Mouse (Mus musculus) MEL (cell line): ENCODE measurements around the gene Tmem145. TPM values are rescaled to one million over a fixed set of nuclear protein-coding genes. Genes with fewer than 3 reads are reported as not detected.

Experiments
- DNase-seq: peaks from one replicate; pipeline ENCODE4 v3.0.0; 2011; ENCODE audit warnings: low read depth, low spot score
- H3K27ac ChIP-seq: 2 replicates; pipeline ENCODE4 v1.5.1; 2012; ENCODE audit warnings: low read depth, mild to moderate bottlenecking, control low read depth, low read length, moderate library complexity; ENCODE audit not compliant: control insufficient read depth
- H3K27me3 ChIP-seq, 2 experiments: fragments of 150-350 bp in 1 of 2; sonication (generic) in 1 of 2; 2 replicates each; pipeline ENCODE4 v1.6.1; 2012; ENCODE audit warnings: low read length in 2 of 2, mild to moderate bottlenecking in 2 of 2, improper control_type of control experiment in 1 of 2, moderate library complexity in 1 of 2; ENCODE audit not compliant: insufficient read depth in 2 of 2, control insufficient read depth in 1 of 2
- H3K36me3 ChIP-seq, 2 experiments: 2 replicates each; pipeline ENCODE4 v1.6.1; 2012 to 2014; ENCODE audit warnings: low read length in 2 of 2, improper control_type of control experiment in 1 of 2, inconsistent platforms in 1 of 2, mild to moderate bottlenecking in 1 of 2; ENCODE audit not compliant: insufficient read depth in 2 of 2, control insufficient read depth in 1 of 2
- H3K4me1 ChIP-seq, 2 experiments: fragments of 150-350 bp in 1 of 2; sonication (generic) in 1 of 2; 2 replicates each; pipeline ENCODE4 v1.6.1; 2012; ENCODE audit warnings: low read length in 2 of 2, improper control_type of control experiment in 1 of 2, mild to moderate bottlenecking in 1 of 2; ENCODE audit not compliant: insufficient read depth in 2 of 2, control insufficient read depth in 1 of 2
- H3K4me3 ChIP-seq, 2 experiments: fragments of 150-350 bp in 1 of 2; sonication (generic) in 1 of 2; 2 replicates each; pipeline ENCODE4 v1.5.1; 2012; ENCODE audit warnings: low read depth in 2 of 2, low read length in 2 of 2, mild to moderate bottlenecking in 2 of 2, moderate library complexity in 2 of 2, control low read depth in 1 of 2, improper control_type of control experiment in 1 of 2; ENCODE audit not compliant: control insufficient read depth in 1 of 2, insufficient read depth in 1 of 2
- H3K79me2 ChIP-seq: 2 replicates; pipeline ENCODE4 v1.6.1; 2012; ENCODE audit warnings: mild to moderate bottlenecking, low read length, moderate library complexity; ENCODE audit not compliant: control insufficient read depth, poor library complexity, insufficient read depth
- H3K9ac ChIP-seq: 2 replicates; pipeline ENCODE4 v1.6.1; 2012; ENCODE audit warnings: low read depth, mild to moderate bottlenecking, control low read depth, low read length, moderate library complexity; ENCODE audit not compliant: control insufficient read depth, poor library complexity, severe bottlenecking
- H3K9me3 ChIP-seq: fragments of 150-350 bp; sonication (generic); replicated peaks from 2 replicates; pipeline ENCODE4 v1.6.1; 2012; ENCODE audit warnings: mild to moderate bottlenecking, low read length, improper control_type of control experiment, moderate library complexity; ENCODE audit not compliant: insufficient read depth
- CHD1 ChIP-seq: IDR thresholded peaks from 2 replicates; pipeline ENCODE4 v1.6.1; 2012; ENCODE audit warnings: low read depth, mild to moderate bottlenecking, inconsistent platforms, low read length, improper control_type of control experiment
- CHD2 ChIP-seq: IDR thresholded peaks from 2 replicates; pipeline ENCODE4 v1.6.1; 2011; ENCODE audit warnings: low read length, improper control_type of control experiment
- GATA1 ChIP-seq: IDR thresholded peaks from 2 replicates; pipeline ENCODE4 v1.6.1; 2011; ENCODE audit warnings: low read depth, low read length, improper control_type of control experiment
- HCFC1 ChIP-seq: IDR thresholded peaks from 2 replicates; pipeline ENCODE4 v1.6.1; 2012; ENCODE audit warnings: low read depth, mild to moderate bottlenecking, inconsistent platforms, low read length, improper control_type of control experiment, moderate library complexity
- JUND ChIP-seq: IDR thresholded peaks from 2 replicates; pipeline ENCODE4 v1.6.1; 2011; ENCODE audit warnings: low read depth, mild to moderate bottlenecking, improper control_type of control experiment, low read length
- MAX ChIP-seq: IDR thresholded peaks from 2 replicates; pipeline ENCODE4 v1.6.1; 2011; ENCODE audit warnings: low read length, improper control_type of control experiment
- MAZ ChIP-seq: IDR thresholded peaks from 2 replicates; pipeline ENCODE4 v1.6.1; 2012; ENCODE audit warnings: low read depth, mild to moderate bottlenecking, inconsistent platforms, low read length, improper control_type of control experiment
- MXI1 ChIP-seq: IDR thresholded peaks from 2 replicates; pipeline ENCODE4 v1.6.1; 2011; ENCODE audit warnings: mild to moderate bottlenecking, low read depth, low read length, improper control_type of control experiment
- MYB ChIP-seq: IDR thresholded peaks from 2 replicates; pipeline ENCODE4 v1.6.1; 2011; ENCODE audit warnings: mild to moderate bottlenecking, low read depth, low read length, improper control_type of control experiment
- MYC ChIP-seq: IDR thresholded peaks from 2 replicates; pipeline ENCODE4 v1.6.1; 2011; ENCODE audit warnings: low read depth, mild to moderate bottlenecking, low read length, improper control_type of control experiment, moderate library complexity
- POLR2A ChIP-seq, 2 experiments: IDR thresholded peaks; 2 replicates each; pipeline ENCODE4 v1.6.1; 2011 to 2012; ENCODE audit warnings: low read length in 2 of 2, mild to moderate bottlenecking in 2 of 2, control low read depth in 1 of 2, improper control_type of control experiment in 1 of 2, low read depth in 1 of 2, moderate library complexity in 1 of 2; ENCODE audit not compliant: control insufficient read depth in 1 of 2, insufficient read depth in 1 of 2, poor library complexity in 1 of 2
- POLR2AphosphoS2 ChIP-seq: IDR thresholded peaks from 2 replicates; pipeline ENCODE4 v1.6.1; 2011; ENCODE audit warnings: low read length, improper control_type of control experiment
- POLR2AphosphoS5 ChIP-seq: IDR thresholded peaks from 2 replicates; pipeline ENCODE4 v1.6.1; 2012; ENCODE audit warnings: low read depth, borderline replicate concordance, mild to moderate bottlenecking, inconsistent platforms, low read length, moderate library complexity, mixed read lengths
- RAD21 ChIP-seq: IDR thresholded peaks from 2 replicates; pipeline ENCODE4 v1.6.1; 2011; ENCODE audit warnings: mild to moderate bottlenecking, low read depth, low read length, improper control_type of control experiment
- RCOR1 ChIP-seq: IDR thresholded peaks from 2 replicates; pipeline ENCODE4 v1.6.1; 2012; ENCODE audit warnings: low read depth, mild to moderate bottlenecking, inconsistent platforms, low read length, improper control_type of control experiment
- SIN3A ChIP-seq: IDR thresholded peaks from 2 replicates; pipeline ENCODE4 v1.6.1; 2012; ENCODE audit warnings: low read length, improper control_type of control experiment, inconsistent platforms
- SMC3 ChIP-seq: IDR thresholded peaks from 2 replicates; pipeline ENCODE4 v1.6.1; 2011; ENCODE audit warnings: low read depth, low read length, improper control_type of control experiment
- TAL1 ChIP-seq: IDR thresholded peaks from 2 replicates; pipeline ENCODE4 v1.6.1; 2012; ENCODE audit warnings: mild to moderate bottlenecking, inconsistent platforms, low read length, moderate library complexity, mixed read lengths
- TCF12 ChIP-seq: IDR thresholded peaks from 2 replicates; pipeline ENCODE4 v1.6.1; 2014; ENCODE audit warnings: low read depth, mild to moderate bottlenecking, inconsistent platforms, low read length, improper control_type of control experiment, moderate library complexity
- USF1 ChIP-seq: IDR thresholded peaks from 2 replicates; pipeline ENCODE4 v1.6.1; 2014; ENCODE audit warnings: low read depth, mild to moderate bottlenecking, inconsistent platforms, low read length, improper control_type of control experiment, moderate library complexity
- ZC3H11A ChIP-seq: IDR thresholded peaks from 2 replicates; pipeline ENCODE4 v1.6.1; 2012; ENCODE audit warnings: low read depth, mild to moderate bottlenecking, inconsistent platforms, low read length, improper control_type of control experiment
- ZKSCAN1 ChIP-seq: IDR thresholded peaks from 2 replicates; pipeline ENCODE4 v1.6.1; 2012; ENCODE audit warnings: low read depth, mild to moderate bottlenecking, inconsistent platforms, low read length, improper control_type of control experiment, moderate library complexity
- ZMIZ1 ChIP-seq: IDR thresholded peaks from 2 replicates; pipeline ENCODE4 v1.6.1; 2012; ENCODE audit warnings: low read depth, mild to moderate bottlenecking, inconsistent platforms, low read length, improper control_type of control experiment, moderate library complexity
- polyA plus RNA-seq, 2 experiments: library from polyadenylated mRNA; stranded (reverse) in 1 of 2; unstranded in 1 of 2; fragments of >175 nt in 1 of 2; fragments of >200 nt in 1 of 2; gene quantifications; 2 replicates each; pipeline versions ENCODE4 v1.2.1 to v1.2.4; 2012; ENCODE audit warnings: low replicate concordance in 2 of 2, low read depth in 1 of 2; ENCODE audit not compliant: insufficient read length in 2 of 2, insufficient read depth in 1 of 2, missing spikeins in 1 of 2
- total RNA-seq: library from RNA; depleted of rRNA; stranded (reverse); fragments of 300-350 nt; gene quantifications from 2 replicates; pipeline ENCODE4 v1.2.3, GENCODE M21; 2012

The Tmem145 gene
- total and polyA plus RNA-seq, 3 experiments, result not detected

DNA sequence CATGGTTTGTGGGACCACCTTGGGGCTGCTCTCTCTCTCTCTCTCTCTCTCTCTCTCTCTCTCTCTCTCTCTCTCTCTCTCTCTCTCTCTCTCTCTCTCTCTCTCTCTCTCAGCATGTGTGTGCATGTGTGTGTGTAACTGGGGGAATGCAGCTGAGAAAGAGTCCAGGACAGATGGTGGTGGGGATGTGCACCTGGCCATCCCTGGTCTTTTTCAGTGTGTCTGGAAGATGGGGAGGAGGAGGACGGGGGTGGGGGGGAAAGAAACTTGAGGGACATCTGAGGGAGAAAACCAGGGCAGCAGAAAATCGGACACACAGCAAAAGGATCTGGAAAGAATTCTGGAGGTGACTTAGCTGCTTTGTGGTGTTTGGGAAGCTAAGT is 699 bp downstream of the Tmem145 start:
- TF ChIP-seq POLR2AphosphoS5, result no peak
- no peak for TF ChIP-seq MYB
- no peak for TF ChIP-seq MAZ
- no peak for TF ChIP-seq TAL1
- no peak for TF ChIP-seq ZKSCAN1
- no peak for TF ChIP-seq MYC
- TF ChIP-seq USF1, result no peak
- no peak for TF ChIP-seq RCOR1
- no peak for TF ChIP-seq ZC3H11A
- TF ChIP-seq GATA1, result no peak
- TF ChIP-seq POLR2AphosphoS2, result no peak
- TF ChIP-seq HCFC1, result no peak
- no peak for TF ChIP-seq POLR2A (IDR thresholded peaks at IDR 0.05; ENCODE audit: control insufficient read depth in 1 of 2, insufficient read depth in 1 of 2, low read depth in 1 of 2, low read length in 2 of 2, poor library complexity in 1 of 2)
- TF ChIP-seq CHD1, result no peak
- TF ChIP-seq JUND, result no peak
- TF ChIP-seq CHD2, result no peak
- no peak for TF ChIP-seq ZMIZ1
- TF ChIP-seq MXI1, result no peak
- TF ChIP-seq SMC3, result no peak
- TF ChIP-seq TCF12, result no peak
- TF ChIP-seq, all 39 proteins: peak for 0
- no peaks in the 10 kb centered on the region for H3K79me2 ChIP-seq
- H3K27me3 ChIP-seq, result peaks cover 1 to 2% of the 10 kb centered on the region in 2 experiments; a peak in 3 of 4 replicates
- no peaks in the 10 kb centered on the region for H3K9me3 ChIP-seq
- DNase-seq, result no peak
- no peak overlapping the region for H3K4me3 ChIP-seq
- no peaks in the 10 kb centered on the region for H3K4me1 ChIP-seq
- H3K27ac ChIP-seq, result no peak overlapping the region
- H3K36me3 ChIP-seq, result no peaks in the 10 kb centered on the region
- no peak overlapping the region for H3K9ac ChIP-seq

DNA sequence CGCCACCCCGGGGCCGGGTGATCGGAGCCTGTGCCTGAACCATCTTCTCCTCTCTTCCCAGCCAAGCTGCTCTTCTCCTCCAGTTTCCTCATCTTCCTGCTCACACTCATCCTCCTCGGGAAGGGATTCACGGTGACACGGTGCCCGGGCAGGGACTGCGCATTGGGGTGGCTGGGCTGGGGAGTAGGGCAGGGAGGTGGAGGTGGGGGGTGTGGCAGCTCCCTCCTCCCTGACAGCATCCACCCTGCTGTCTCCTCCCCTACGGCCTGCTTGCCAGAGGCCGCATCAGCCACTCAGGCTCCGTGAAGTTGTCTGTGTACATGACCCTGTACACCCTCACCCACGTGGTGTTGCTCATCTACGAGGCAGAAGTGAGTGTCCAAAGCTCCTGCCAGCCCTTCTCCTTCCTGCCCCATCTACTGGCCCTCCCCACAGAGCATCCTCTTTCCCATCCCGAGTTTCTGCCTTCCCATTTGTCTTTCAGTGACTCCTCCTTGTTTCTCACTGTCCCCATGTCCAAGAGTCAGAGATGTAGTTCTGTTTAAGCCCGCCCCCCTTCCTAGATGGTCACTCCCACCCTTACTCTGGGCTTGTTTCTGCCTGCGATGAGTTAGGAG is 2.9 kb downstream of the Tmem145 start:
- no peak overlapping the region for H3K9ac ChIP-seq
- H3K4me1 ChIP-seq, result no peaks in the 10 kb centered on the region
- no peak overlapping the region for H3K4me3 ChIP-seq
- peaks cover 2 to 3% of the 10 kb centered on the region in 2 experiments for H3K27me3 ChIP-seq
- H3K9me3 ChIP-seq, result no peaks in the 10 kb centered on the region
- no peak for TF ChIP-seq MAX
- no peak for TF ChIP-seq SIN3A
- no peak for TF ChIP-seq ZC3H11A
- no peak for TF ChIP-seq RAD21
- TF ChIP-seq POLR2A (IDR thresholded peaks at IDR 0.05; ENCODE audit: control insufficient read depth in 1 of 2, insufficient read depth in 1 of 2, low read depth in 1 of 2, low read length in 2 of 2, poor library complexity in 1 of 2), result no peak
- DNase-seq, result no peak
- H3K79me2 ChIP-seq, result no peaks in the 10 kb centered on the region
- no peaks in the 10 kb centered on the region for H3K36me3 ChIP-seq
- H3K27ac ChIP-seq, result no peak overlapping the region
